Mouse (Mus musculus): ENCODE results near the gene Krtap3-3. TPM values are rescaled to one million over a fixed set of nuclear protein-coding genes. Genes with fewer than 3 reads are reported as not detected.
"Not testable (repeated sequence)": the region's sequence is repeated elsewhere in the genome, so short reads cannot be mapped to it uniquely, and the experiment has no call there.

The Krtap3-3 gene
- not detected in 2 replicates for polyA plus RNA-seq (2012; ENCODE audit: insufficient read depth, insufficient read length, low replicate concordance, missing spikeins)

DNA sequence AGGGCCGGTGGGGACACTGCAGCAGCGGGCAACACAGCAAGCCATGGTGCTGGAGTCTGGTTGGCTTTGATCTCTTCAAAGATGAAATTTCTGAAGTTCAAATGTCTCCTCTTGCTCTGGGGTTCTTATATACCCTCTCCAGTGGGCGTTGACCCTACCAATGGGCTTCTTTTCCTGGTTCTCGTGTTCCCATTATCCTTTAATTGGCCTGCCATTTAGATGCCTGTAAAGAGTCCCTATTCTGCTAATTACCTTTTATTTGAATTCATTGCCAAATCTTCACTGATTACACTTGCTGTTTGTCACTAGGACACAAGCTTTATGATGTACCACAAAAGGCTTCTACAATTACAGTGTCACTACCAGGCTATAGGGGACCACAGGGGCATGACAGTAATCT lies at the start of gene Krtap3-3:
TSS of gene Krtap3-3 (minus strand) at position 101 of the 400 bp plus-strand sequence.
- Histone ChIP-seq H3K4me3 (ENCODE audit: insufficient read depth, low read depth, low read length) (no peak within 1 kb of the TSS), H3K27ac (ENCODE audit: insufficient read depth, low read depth, low read length) (no peak within 1 kb of the TSS), H3K4me1 (ENCODE audit: control insufficient read depth, insufficient read depth, low read length) (no peaks in the 10 kb centered on the region)
- no peak for TF ChIP-seq CTCF (IDR thresholded peaks at IDR 0.05; ENCODE audit: insufficient read depth, low read depth, low read length)
- no peak for TF ChIP-seq POLR2A (IDR thresholded peaks at IDR 0.05; ENCODE audit: insufficient read depth, low read depth, low read length)
- 45% methylated on average over 4 of the region's 4 CpGs for WGBS

DNA sequence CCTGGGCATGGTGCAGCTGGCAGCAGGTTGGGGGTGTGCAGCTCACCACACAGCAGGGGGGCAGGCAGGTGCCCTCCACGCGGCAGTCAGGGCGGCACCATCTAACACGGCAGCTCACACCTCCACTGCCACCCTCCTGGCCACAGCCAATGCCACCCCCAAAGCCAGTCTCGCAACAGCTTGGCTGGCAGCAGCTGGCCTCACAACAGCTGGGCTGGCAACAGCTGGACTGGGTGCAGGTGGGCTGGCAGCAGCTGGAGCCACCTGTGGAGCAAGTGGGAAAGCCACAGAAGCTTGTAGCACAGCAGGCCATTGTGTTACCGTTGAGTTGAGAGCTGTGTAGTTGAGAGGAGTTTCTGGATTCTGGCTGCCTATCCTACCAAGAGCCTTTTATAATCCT lies 47.1 kb upstream of the Krtap3-3 start, which contains the start of gene Krtap9-3:
TSS of gene Krtap9-3 (minus strand) at position 364 of the 400 bp plus-strand sequence.
- not testable (repeated sequence) for H3K4me1 ChIP-seq (ENCODE audit: control insufficient read depth, insufficient read depth, low read length); H3K4me3 ChIP-seq (ENCODE audit: insufficient read depth, low read depth, low read length); H3K27ac ChIP-seq (ENCODE audit: insufficient read depth, low read depth, low read length)
- WGBS = 80% methylated on average over 6 of the region's 6 CpGs

- Histone ChIP-seq H3K27ac (ENCODE audit: insufficient read depth, low read depth, low read length) (no peak within 1 kb of the TSS), H3K4me1 (ENCODE audit: control insufficient read depth, insufficient read depth, low read length) (no peaks in the 10 kb centered on the region), H3K4me3 (ENCODE audit: insufficient read depth, low read depth, low read length) (no peak within 1 kb of the TSS)
- WGBS = 82% methylated on average over 6 of the region's 6 CpGs
- TF ChIP-seq CTCF (IDR thresholded peaks at IDR 0.05; ENCODE audit: insufficient read depth, low read depth, low read length) (no peak), POLR2A (IDR thresholded peaks at IDR 0.05; ENCODE audit: insufficient read depth, low read depth, low read length) (no peak)
Observed at GRCm38 (mm10) chr11:99590981-99591380, 40.3 kb upstream of the Krtap3-3 start, which contains the start of gene Krtap1-3. Gene Krtap1-3, minus strand, starts transcription at chr11:99591339.

GRCm38 (mm10) chr11:99585096-99585495 lies 34.4 kb upstream of the Krtap3-3 start:
- H3K27ac ChIP-seq (ENCODE audit: insufficient read depth, low read depth, low read length) = no peak overlapping the region
- 48% methylated on average over 7 of the region's 7 CpGs for WGBS
- H3K4me3 ChIP-seq (ENCODE audit: insufficient read depth, low read depth, low read length) = no peak overlapping the region
- no peak for TF ChIP-seq POLR2A (IDR thresholded peaks at IDR 0.05; ENCODE audit: insufficient read depth, low read depth, low read length)
- no peak for TF ChIP-seq CTCF (IDR thresholded peaks at IDR 0.05; ENCODE audit: insufficient read depth, low read depth, low read length)
- peaks cover 8% of the 10 kb centered on the region for H3K4me1 ChIP-seq (ENCODE audit: control insufficient read depth, insufficient read depth, low read length)

- Histone ChIP-seq H3K4me3 (ENCODE audit: insufficient read depth, low read depth, low read length) (no peak within 1 kb of the TSS), H3K4me1 (ENCODE audit: control insufficient read depth, insufficient read depth, low read length) (peaks cover 8% of the 10 kb centered on the region), H3K27ac (ENCODE audit: insufficient read depth, low read depth, low read length) (no peak within 1 kb of the TSS)
- TF ChIP-seq POLR2A (IDR thresholded peaks at IDR 0.05; ENCODE audit: insufficient read depth, low read depth, low read length) (no peak), CTCF (IDR thresholded peaks at IDR 0.05; ENCODE audit: insufficient read depth, low read depth, low read length) (no peak)
- WGBS = 75% methylated on average over 5 of the region's 5 CpGs
Observed at GRCm38 (mm10) chr11:99583245-99583704, 32.6 kb upstream of the Krtap3-3 start, which contains the start of gene Krtap1-4. Gene Krtap1-4, minus strand, starts transcription at chr11:99583654.

- WGBS = 29% methylated on average over 6 of the region's 6 CpGs
- Histone ChIP-seq H3K4me3 (ENCODE audit: insufficient read depth, low read depth, low read length) (no peak overlapping the region), H3K27ac (ENCODE audit: insufficient read depth, low read depth, low read length) (no peak overlapping the region), H3K4me1 (ENCODE audit: control insufficient read depth, insufficient read depth, low read length) (peaks cover 8% of the 10 kb centered on the region)
- TF ChIP-seq POLR2A (IDR thresholded peaks at IDR 0.05; ENCODE audit: insufficient read depth, low read depth, low read length) = no peak
- no peak for TF ChIP-seq CTCF (IDR thresholded peaks at IDR 0.05; ENCODE audit: insufficient read depth, low read depth, low read length)
Observed at GRCm38 (mm10) chr11:99581564-99581963, 30.9 kb upstream of the Krtap3-3 start.

DNA sequence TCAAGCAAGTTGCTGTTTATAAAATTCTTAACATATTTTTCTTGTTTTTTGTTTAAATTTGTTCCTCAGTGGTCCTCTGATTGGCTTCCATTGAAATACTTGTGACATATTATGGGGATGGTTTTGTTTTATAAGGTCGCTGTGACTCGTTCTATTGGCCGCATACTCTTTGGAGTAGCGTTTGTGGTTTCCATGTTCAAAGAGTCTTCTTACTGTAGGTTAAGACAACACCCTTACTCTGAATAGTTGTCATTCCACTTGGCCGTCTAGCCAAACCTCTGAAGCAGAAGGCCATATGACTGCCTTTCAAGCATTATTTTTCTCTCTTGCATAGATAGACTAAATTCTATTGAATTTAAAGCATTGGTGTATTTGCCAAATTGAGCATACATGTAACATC lies 30.4 kb upstream of the Krtap3-3 start:
- WGBS = 88% methylated on average over 5 of the region's 5 CpGs
- Histone ChIP-seq H3K27ac (ENCODE audit: insufficient read depth, low read depth, low read length) (no peak overlapping the region), H3K4me1 (ENCODE audit: control insufficient read depth, insufficient read depth, low read length) (peaks cover 8% of the 10 kb centered on the region), H3K4me3 (ENCODE audit: insufficient read depth, low read depth, low read length) (no peak overlapping the region)
- TF ChIP-seq POLR2A (IDR thresholded peaks at IDR 0.05; ENCODE audit: insufficient read depth, low read depth, low read length) = no peak
- no peak for TF ChIP-seq CTCF (IDR thresholded peaks at IDR 0.05; ENCODE audit: insufficient read depth, low read depth, low read length)

- no peak within 1 kb of the TSS for H3K4me3 ChIP-seq (ENCODE audit: insufficient read depth, low read depth, low read length)
- no peak for TF ChIP-seq POLR2A (IDR thresholded peaks at IDR 0.05; ENCODE audit: insufficient read depth, low read depth, low read length)
- no peak for TF ChIP-seq CTCF (IDR thresholded peaks at IDR 0.05; ENCODE audit: insufficient read depth, low read depth, low read length)
- WGBS = 91% methylated on average over 6 of the region's 6 CpGs
- peaks cover 8% of the 10 kb centered on the region for H3K4me1 ChIP-seq (ENCODE audit: control insufficient read depth, insufficient read depth, low read length)
- no peak within 1 kb of the TSS for H3K27ac ChIP-seq (ENCODE audit: insufficient read depth, low read depth, low read length)
Observed at GRCm38 (mm10) chr11:99580636-99581035, 30.0 kb upstream of the Krtap3-3 start, which contains the start of gene Krtap1-5. Gene Krtap1-5, minus strand, starts transcription at chr11:99581016.

DNA sequence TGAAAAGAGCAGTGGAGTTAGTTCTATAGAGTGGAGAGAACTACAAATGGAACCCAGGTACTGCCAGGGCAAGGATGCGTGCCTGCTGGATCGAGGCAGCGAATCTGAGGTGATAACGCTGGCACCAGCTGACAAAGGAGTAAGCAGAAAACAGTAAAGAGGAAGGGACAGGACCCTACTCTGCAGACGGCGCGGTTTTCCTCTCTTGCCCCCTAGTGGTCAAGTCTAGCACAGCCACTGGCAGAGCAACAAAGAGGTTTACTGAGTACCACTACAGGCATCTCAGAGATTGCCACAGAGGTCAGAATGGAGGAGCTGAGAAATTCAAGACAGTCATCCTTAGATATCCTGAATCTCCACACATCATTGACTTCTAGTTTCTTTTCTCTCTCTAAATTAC lies 23.4 kb upstream of the Krtap3-3 start:
- Histone ChIP-seq H3K27ac (ENCODE audit: insufficient read depth, low read depth, low read length) (no peak overlapping the region), H3K4me3 (ENCODE audit: insufficient read depth, low read depth, low read length) (no peak overlapping the region), H3K4me1 (ENCODE audit: control insufficient read depth, insufficient read depth, low read length) (peaks cover 4% of the 10 kb centered on the region; the same call in 1 of the 2 replicates)
- TF ChIP-seq POLR2A (IDR thresholded peaks at IDR 0.05; ENCODE audit: insufficient read depth, low read depth, low read length) = no peak
- peak; percentile 42; the same call in 1 of the 2 replicates for TF ChIP-seq CTCF (IDR thresholded peaks at IDR 0.05; ENCODE audit: insufficient read depth, low read depth, low read length)
- 3% methylated on average over 7 of the region's 7 CpGs for WGBS

All from olfactory bulb, adult 2 months (tissue).